14 mouse cellular contexts compared by ENCODE assay signal in the genomic region with DNA sequence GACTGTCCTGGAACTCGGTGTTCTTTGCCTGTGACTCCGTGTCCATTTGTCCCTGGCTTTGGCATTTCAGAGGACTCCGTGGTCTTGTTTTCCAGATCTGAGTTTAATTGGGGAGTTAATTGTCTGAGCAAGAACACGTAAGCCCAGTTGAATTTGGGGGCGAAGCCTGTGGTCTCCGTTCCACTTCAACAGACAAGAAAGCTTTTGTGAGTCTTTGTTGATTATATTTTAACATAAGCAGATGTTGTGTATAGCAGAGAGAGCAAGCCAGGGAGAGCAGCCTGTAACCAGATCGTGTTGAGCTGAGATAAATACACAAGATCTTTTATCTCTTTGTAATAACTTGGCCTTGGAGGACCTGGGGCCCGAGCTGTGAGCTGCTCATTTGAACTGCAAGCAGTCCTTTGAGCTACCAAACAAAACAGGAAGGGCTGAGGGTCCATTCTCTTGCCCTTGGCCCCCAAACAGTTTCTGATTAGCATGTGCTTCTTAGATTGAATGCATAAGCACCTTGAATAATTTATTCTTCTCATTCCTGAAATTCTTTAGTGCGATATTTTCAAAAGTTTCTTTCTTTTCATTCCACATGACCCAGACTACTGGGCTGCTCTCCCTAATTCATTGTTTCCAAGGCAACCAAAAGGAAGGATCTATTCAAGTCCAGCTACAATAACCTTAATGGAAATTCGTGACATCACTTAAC.
A peak's percentile ranks its signal among the peaks of the same experiment; 100 is the strongest.
DNase-seq lines count a peak whose midpoint lies in the region; ATAC-seq lines count a peak whose summit lies in the region.
"Had no signal": no experiment of that assay in that cellular context is flagged by ENCODE, and none has a peak within 500 bp of the region (broad histone marks: within the 10 kb centered on the region; RNA-seq: fewer than 3 reads in every experiment).

No protein-coding gene starts in this region.

- ATAC-seq in kidney, embryonic 16.5 days (ENCODE audit: low FRiP score, low TSS enrichment): no peak
- peak; percentile 76 for ATAC-seq in midbrain, embryonic 12.5 days (ENCODE audit: low FRiP score, low read depth)

- H3K4me2 ChIP-seq in kidney, embryonic 16.5 days (replicated peaks; ENCODE audit: low read depth, low read length): no peak overlapping the region
- peak overlapping the region; percentile 18; the same call in 1 of the 2 replicates for H3K4me2 ChIP-seq in midbrain, embryonic 12.5 days (replicated peaks)
- H3K4me2 ChIP-seq: heart, embryonic 11.5 days had no signal

- H3K9ac ChIP-seq in kidney, embryonic 16.5 days (replicated peaks; ENCODE audit: low read length): no peak overlapping the region
- H3K9ac ChIP-seq in midbrain, embryonic 12.5 days (replicated peaks): no peak overlapping the region

- H3K9me3 ChIP-seq in kidney, embryonic 16.5 days (ENCODE audit: low read length): peaks cover 11% of the 10 kb centered on the region
- peaks cover 16% of the 10 kb centered on the region for H3K9me3 ChIP-seq in hindbrain, embryonic 10.5 days
- 0 out of 2 replicates have a peak, but pooled peaks cover 8% of the 10 kb centered on the region for H3K9me3 ChIP-seq in midbrain, embryonic 12.5 days

- H3K36me3 ChIP-seq in kidney, embryonic 16.5 days (ENCODE audit: insufficient read depth, low read length): no peaks in the 10 kb centered on the region
- H3K36me3 ChIP-seq in hindbrain, embryonic 10.5 days: no peaks in the 10 kb centered on the region
- H3K36me3 ChIP-seq in midbrain, embryonic 12.5 days: no peaks in the 10 kb centered on the region
- H3K36me3 ChIP-seq: limb, embryonic 10.5 days had no signal

- H3K4me1 ChIP-seq in kidney, embryonic 16.5 days (ENCODE audit: insufficient read depth, low read length): peaks cover 9% of the 10 kb centered on the region; the same call in 1 of the 2 replicates
- peaks cover 33% of the 10 kb centered on the region for H3K4me1 ChIP-seq in hindbrain, embryonic 10.5 days (replicated peaks)
- H3K4me1 ChIP-seq in midbrain, embryonic 12.5 days: peaks cover 24% of the 10 kb centered on the region

- no peaks in the 10 kb centered on the region for H3K27me3 ChIP-seq in kidney, embryonic 16.5 days (ENCODE audit: insufficient read depth, low read length)
- H3K27me3 ChIP-seq in hindbrain, embryonic 10.5 days (ENCODE audit: insufficient read depth, poor library complexity, severe bottlenecking): no peaks in the 10 kb centered on the region
- 0 out of 2 replicates have a peak, but pooled peaks cover 14% of the 10 kb centered on the region for H3K27me3 ChIP-seq in midbrain, embryonic 12.5 days
- H3K27me3 ChIP-seq: CH12.LX had no signal

- no peak overlapping the region for H3K4me3 ChIP-seq in kidney, embryonic 16.5 days (ENCODE audit: low read length)
- H3K4me3 ChIP-seq in hindbrain, embryonic 10.5 days: no peak overlapping the region
- H3K4me3 ChIP-seq in midbrain, embryonic 12.5 days: no peak overlapping the region
- H3K4me3 ChIP-seq: limb, embryonic 10.5 days had no signal

- H3K27ac ChIP-seq in kidney, embryonic 16.5 days (ENCODE audit: low read length): peak overlapping the region; percentile 2
- peak overlapping the region; percentile 80 for H3K27ac ChIP-seq in hindbrain, embryonic 10.5 days
- H3K27ac ChIP-seq in midbrain, embryonic 12.5 days (replicated peaks): peak overlapping the region; percentile 77
- H3K27ac ChIP-seq: limb, embryonic 10.5 days had no signal

- no peak for DNase-seq in kidney, adult 9 months
- DNase-seq in embryo, embryonic 11 days: peak; percentile 56
- peak; percentile 48 for DNase-seq in hindbrain, embryonic 10.5 days (ENCODE audit: low spot score)
- DNase-seq in urinary bladder, postnatal 25 days (ENCODE audit: low spot score): no peak
- DNase-seq in spleen, postnatal 36 days (ENCODE audit: low spot score in 2 of 2): no peak
- no peak for DNase-seq in heart, postnatal 10 days
- DNase-seq: cerebellum, adult 2 months; kidney, postnatal 14 days; right cerebral cortex, postnatal 4 days had no signal

- intact Hi-C loops in heart, postnatal 10 days (cut with DNase I): no loop called here

- 48% methylated on average over 10 of the region's 10 CpGs for WGBS in kidney, embryonic 16.5 days
- 38% methylated on average over 10 of the region's 10 CpGs for WGBS in hindbrain, embryonic 10.5 days
- WGBS in midbrain, embryonic 12.5 days: 22% methylated on average over 10 of the region's 10 CpGs

Comparison
In these comparisons a context has a peak if more than half of its experiments do, and no peak if none do; other contexts are left out.
1. H3K27ac ChIP-seq: peak in every context shown above with its lines; median percentile 80 in hindbrain, embryonic 10.5 days; 77 in midbrain, embryonic 12.5 days; 2 in kidney, embryonic 16.5 days.
2. DNase-seq: peak in embryo, embryonic 11 days (single experiment) and hindbrain, embryonic 10.5 days (single experiment); none in kidney, adult 9 months (single experiment), urinary bladder, postnatal 25 days (single experiment), spleen, postnatal 36 days (0 of 2) and heart, postnatal 10 days (0 of 2).